Comparison of ENCODE assay signal across 8 mouse cellular contexts in genomic region chr10:82858691-82859532, GRCm38 (mm10). TPM values are rescaled to one million over a fixed set of nuclear protein-coding genes. Genes with fewer than 3 reads are reported as not detected.
A peak's percentile ranks its signal among the peaks of the same experiment; 100 is the strongest.
DNase-seq lines count a peak whose midpoint lies in the region; ATAC-seq and TF ChIP-seq lines count a peak whose summit lies in the region.

No protein-coding gene starts in this region.

- peak overlapping the region; percentile 89 for H3K4me3 ChIP-seq in E14TG2a.4 (replicated peaks; ENCODE audit: low read length)
- H3K4me3 ChIP-seq in forebrain, embryonic 12.5 days (replicated peaks), result peak overlapping the region; percentile 66
- H3K4me3 ChIP-seq in liver, postnatal 0 days (ENCODE audit: low read depth, low read length), result peak overlapping the region; percentile 86
- H3K4me3 ChIP-seq in neural tube, embryonic 14.5 days (ENCODE audit: low read depth, low read length), result peak overlapping the region; percentile 66

- peaks cover 68% of the 10 kb centered on the region for H3K4me1 ChIP-seq in E14TG2a.4 (replicated peaks; ENCODE audit: low read depth, low read length)
- peaks cover 30% of the 10 kb centered on the region for H3K4me1 ChIP-seq in forebrain, embryonic 12.5 days
- peaks cover 16% of the 10 kb centered on the region for H3K4me1 ChIP-seq in liver, postnatal 0 days (ENCODE audit: insufficient read depth)
- peaks cover 28% of the 10 kb centered on the region for H3K4me1 ChIP-seq in neural tube, embryonic 14.5 days (ENCODE audit: control insufficient read depth, insufficient read depth, low read length)

- TF ChIP-seq CTCF in E14TG2a.4 (conservative IDR thresholded peaks at IDR 0.05; ENCODE audit: low read length), result no peak
- TF ChIP-seq CTCF in liver, postnatal 0 days (IDR thresholded peaks at IDR 0.05; ENCODE audit: low read depth), result no peak

- H3K9me3 ChIP-seq in E14TG2a.4 (ENCODE audit: low read length), result no peaks in the 10 kb centered on the region
- no peaks in the 10 kb centered on the region for H3K9me3 ChIP-seq in forebrain, embryonic 12.5 days
- no peaks in the 10 kb centered on the region for H3K9me3 ChIP-seq in liver, postnatal 0 days (ENCODE audit: low read length)
- no peaks in the 10 kb centered on the region for H3K9me3 ChIP-seq in neural tube, embryonic 14.5 days (ENCODE audit: control insufficient read depth, low read length)

- DNase-seq in c-Kit-positive CD71-positive TER-119-positive erythroid progenitor cells, embryonic 14.5 days (ENCODE audit: low spot score), result peak; percentile 93
- peak; percentile 95 for DNase-seq in heart, postnatal 10 days
- DNase-seq in large intestine, adult 2 months (ENCODE audit: low read depth, low spot score), result peak; percentile 78
- DNase-seq in liver, postnatal 0 days, result peak; percentile 94
- peak; percentile 87 for DNase-seq in testis, postnatal 10 days (ENCODE audit: low spot score)

- H3K4me2 ChIP-seq in forebrain, embryonic 12.5 days, result peak overlapping the region; percentile 70
- H3K4me2 ChIP-seq in liver, postnatal 0 days (ENCODE audit: low read depth, low read length), result peak overlapping the region; percentile 75
- H3K4me2 ChIP-seq in neural tube, embryonic 14.5 days (ENCODE audit: low read depth, low read length), result peak overlapping the region; percentile 65

- ATAC-seq in forebrain, embryonic 12.5 days (ENCODE audit: low FRiP score), result peak; percentile 89
- peak; percentile 89 for ATAC-seq in liver, postnatal 0 days
- ATAC-seq in neural tube, embryonic 14.5 days (ENCODE audit: low read depth), result peak; percentile 86

- H3K27me3 ChIP-seq in E14TG2a.4 (ENCODE audit: insufficient read depth, low read length), result no peaks in the 10 kb centered on the region
- no peaks in the 10 kb centered on the region for H3K27me3 ChIP-seq in forebrain, embryonic 12.5 days
- H3K27me3 ChIP-seq in liver, postnatal 0 days (ENCODE audit: insufficient read depth, low read length), result no peaks in the 10 kb centered on the region
- no peaks in the 10 kb centered on the region for H3K27me3 ChIP-seq in neural tube, embryonic 14.5 days (ENCODE audit: control insufficient read depth, insufficient read depth, low read length)

- H3K36me3 ChIP-seq in E14TG2a.4 (ENCODE audit: insufficient read depth, low read length), result peaks cover 32% of the 10 kb centered on the region
- peaks cover 2% of the 10 kb centered on the region; the same call in 1 of the 2 replicates for H3K36me3 ChIP-seq in forebrain, embryonic 12.5 days (replicated peaks)
- H3K36me3 ChIP-seq in liver, postnatal 0 days (replicated peaks; ENCODE audit: insufficient read depth, low read length), result peaks cover 6% of the 10 kb centered on the region
- 0 out of 2 replicates have a peak, but pooled peaks cover under 1% of the 10 kb centered on the region for H3K36me3 ChIP-seq in neural tube, embryonic 14.5 days (ENCODE audit: control insufficient read depth, insufficient read depth, low read length)

- peak overlapping the region; percentile 92 for H3K27ac ChIP-seq in forebrain, embryonic 12.5 days
- peak overlapping the region; percentile 97 for H3K27ac ChIP-seq in liver, postnatal 0 days (ENCODE audit: low read depth)
- peak overlapping the region; percentile 80 for H3K27ac ChIP-seq in neural tube, embryonic 14.5 days (ENCODE audit: low read depth, low read length)

- whole genome bisulfite sequencing in forebrain, embryonic 12.5 days, result under 1% methylated on average over 49 of the region's 49 CpGs
- WGBS in large intestine, adult 2 months, result under 1% methylated on average over 49 of the region's 49 CpGs
- WGBS in liver, postnatal 0 days (ENCODE audit: insufficient replicate concordance), result under 1% methylated on average over 49 of the region's 49 CpGs
- 1% methylated on average over 49 of the region's 49 CpGs for WGBS in neural tube, embryonic 14.5 days

- TF ChIP-seq EP300 in liver, postnatal 0 days (IDR thresholded peaks at IDR 0.05; ENCODE audit: low read depth), result peak; percentile 81

- H3K9ac ChIP-seq in forebrain, embryonic 12.5 days, result peak overlapping the region; percentile 87
- H3K9ac ChIP-seq in liver, postnatal 0 days (replicated peaks), result peak overlapping the region; percentile 75
- peak overlapping the region; percentile 66 for H3K9ac ChIP-seq in neural tube, embryonic 14.5 days (replicated peaks; ENCODE audit: low read depth, low read length)

- intact Hi-C loops in heart, postnatal 10 days (cut with DNase I), result loop anchor here (2.0 kb wide), 1 partner anchor 42 kb away; no protein-coding TSS in a partner anchor

RNA-seq across cellular contexts. Expression of gene Eid3, which starts 7.5 kb away (rescaled TPM):
- 0.90 and 1.2 TPM in 2 replicates for polyA plus RNA-seq in forebrain, embryonic 12.5 days (2016; fragmentation: Nextera tagmentation; extraction: Ambion mirVana)
- total RNA-seq in heart, postnatal 10 days (2021), result 1 to 10 TPM in 1 of 2 experiments, under 1 TPM in 1; 0.60 to 1.8 TPM
- 0.35 and 0.80 TPM in 2 replicates for polyA plus RNA-seq in large intestine, adult 2 months (2012; rRNA removed)
- polyA plus RNA-seq in liver, postnatal 0 days (2015; fragmentation: Nextera tagmentation; extraction: Ambion mirVana), result 0.15 TPM in 1 of 2 replicates, not detected in the other
- 0.81 and 0.88 TPM in 2 replicates for polyA plus RNA-seq in neural tube, embryonic 14.5 days (2014; fragmentation: Nextera tagmentation; extraction: Ambion mirVana)

RNA-seq across cellular contexts. Expression of gene Txnrd1, which starts 25.2 kb away (rescaled TPM):
- polyA plus RNA-seq in forebrain, embryonic 12.5 days (2016; fragmentation: Nextera tagmentation; extraction: Ambion mirVana), result 183 and 206 TPM in 2 replicates
- total RNA-seq in heart, postnatal 10 days (2021), result 10 to 100 TPM; 51.2 TPM
- 81.4 and 98.6 TPM in 2 replicates for polyA plus RNA-seq in large intestine, adult 2 months (2012; rRNA removed)
- 26.7 and 28.1 TPM in 2 replicates for polyA plus RNA-seq in liver, postnatal 0 days (2015; fragmentation: Nextera tagmentation; extraction: Ambion mirVana)
- polyA plus RNA-seq in neural tube, embryonic 14.5 days (2014; fragmentation: Nextera tagmentation; extraction: Ambion mirVana), result 110 and 132 TPM in 2 replicates

Comparison
In these comparisons a context has a peak if more than half of its experiments do, and no peak if none do; other contexts are left out.
1. Peak in every context shown above with its lines: DNase-seq, ATAC-seq, H3K4me3 ChIP-seq and H3K27ac ChIP-seq.